ENCODE assay signal across 13 mouse cellular contexts in the genomic region with DNA sequence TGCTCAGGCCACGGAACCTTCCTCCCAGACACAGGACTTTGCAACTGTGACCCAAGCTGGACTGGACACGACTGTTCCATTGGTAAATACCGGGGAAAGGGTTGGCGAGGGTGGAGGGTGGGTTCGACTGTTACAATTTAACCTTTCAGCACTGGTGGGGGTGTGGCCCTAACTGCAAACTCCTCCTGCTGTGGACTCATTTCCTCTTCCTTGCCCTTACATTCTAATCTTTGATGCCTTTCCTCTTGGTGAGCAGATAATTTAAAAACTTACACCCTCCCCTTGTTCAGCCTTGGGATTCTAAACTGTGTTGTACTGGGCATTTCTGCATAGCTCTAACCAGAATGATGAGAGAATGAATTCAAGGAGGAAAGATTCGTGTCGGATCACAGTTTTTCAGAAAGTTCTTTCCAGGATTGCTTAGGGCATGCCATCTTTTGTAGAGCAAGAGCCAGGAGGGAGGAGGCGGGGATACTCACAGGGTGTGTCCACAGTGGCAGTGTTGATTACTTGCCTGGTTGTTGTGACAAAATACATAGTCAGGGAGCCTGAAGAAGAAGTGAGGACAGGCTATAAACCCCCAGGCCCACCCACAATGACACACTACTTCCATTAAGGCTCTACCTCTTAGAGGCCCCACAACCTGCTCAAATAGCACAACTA.
DNase-seq lines count a peak whose midpoint lies in the region; ATAC-seq and TF ChIP-seq lines count a peak whose summit lies in the region.
"Had no signal": no experiment of that assay in that cellular context is flagged by ENCODE, and none has a peak within 500 bp of the region (broad histone marks: within the 10 kb centered on the region; RNA-seq: fewer than 3 reads in every experiment).

No protein-coding gene starts in this region.

- peak; percentile 37 to 52; a peak in 3 of 4 replicates for TF ChIP-seq EP300 in MEL (IDR thresholded peaks at IDR 0.05; ENCODE audit: low read depth in 1 of 2, low read length in 2 of 2)

- H3K27ac ChIP-seq in intestine, embryonic 16.5 days (ENCODE audit: low read length) = no peak overlapping the region
- no peak overlapping the region for H3K27ac ChIP-seq in intestine, postnatal 0 days (ENCODE audit: low read depth, low read length)
- peak overlapping the region; percentile 94 for H3K27ac ChIP-seq in MEL (ENCODE audit: control insufficient read depth, low read depth, low read length)
- H3K27ac ChIP-seq in liver, embryonic 15.5 days (replicated peaks) = peak overlapping the region; percentile 95
- H3K27ac ChIP-seq in layer of hippocampus, adult 2 months = no peak overlapping the region
- H3K27ac ChIP-seq: gastrocnemius, adult 2 months; heart, adult 2 months; limb, embryonic 12.5 days; lung, embryonic 15.5 days had no signal

- no peak overlapping the region for H3K4me2 ChIP-seq in intestine, embryonic 16.5 days (ENCODE audit: low read depth, low read length)
- no peak overlapping the region for H3K4me2 ChIP-seq in intestine, postnatal 0 days (replicated peaks; ENCODE audit: low read depth)
- H3K4me2 ChIP-seq in liver, embryonic 15.5 days = peak overlapping the region; percentile 63
- H3K4me2 ChIP-seq: limb, embryonic 12.5 days; lung, embryonic 15.5 days had no signal

- no peaks in the 10 kb centered on the region for H3K79me2 ChIP-seq in MEL (ENCODE audit: control insufficient read depth, insufficient read depth, low read length, poor library complexity)

- no peaks in the 10 kb centered on the region for H3K27me3 ChIP-seq in intestine, embryonic 16.5 days (replicated peaks; ENCODE audit: control insufficient read depth, insufficient read depth, low read length)
- no peaks in the 10 kb centered on the region for H3K27me3 ChIP-seq in intestine, postnatal 0 days (replicated peaks; ENCODE audit: control insufficient read depth, insufficient read depth, low read length)
- H3K27me3 ChIP-seq in MEL (ENCODE audit: control insufficient read depth in 1 of 2, insufficient read depth in 2 of 2, low read length in 2 of 2) = no peaks in the 10 kb centered on the region
- H3K27me3 ChIP-seq in liver, embryonic 15.5 days = no peaks in the 10 kb centered on the region
- H3K27me3 ChIP-seq: lung, embryonic 15.5 days had no signal

- no peak overlapping the region for H3K4me3 ChIP-seq in intestine, embryonic 16.5 days (ENCODE audit: low read length)
- H3K4me3 ChIP-seq in intestine, postnatal 0 days (ENCODE audit: low read depth, low read length) = no peak overlapping the region
- peak overlapping the region; percentile 30 to 40; a peak in 3 of 4 replicates for H3K4me3 ChIP-seq in MEL (ENCODE audit: control insufficient read depth in 1 of 2, insufficient read depth in 1 of 2, low read depth in 2 of 2, low read length in 2 of 2)
- no peak overlapping the region for H3K4me3 ChIP-seq in liver, embryonic 15.5 days (replicated peaks)
- H3K4me3 ChIP-seq in layer of hippocampus, adult 2 months = no peak overlapping the region
- H3K4me3 ChIP-seq: gastrocnemius, adult 2 months; heart, adult 2 months; limb, embryonic 12.5 days; lung, embryonic 15.5 days had no signal

- DNase-seq in MEL (ENCODE audit: low read depth, low spot score) = peak; percentile 92
- no peak for DNase-seq in layer of hippocampus, adult 2 months (ENCODE audit: low spot score in 2 of 2)
- no peak for DNase-seq in thymus, postnatal 14 days
- DNase-seq in heart, adult 9 months (ENCODE audit: low spot score in 2 of 2) = no peak
- DNase-seq: right cerebral cortex, postnatal 25 days had no signal

- peak in 1 of 2 experiments; percentile 53; a peak in 2 of 4 replicates for TF ChIP-seq POLR2A in MEL (IDR thresholded peaks at IDR 0.05; ENCODE audit: control insufficient read depth in 1 of 2, insufficient read depth in 1 of 2, low read depth in 1 of 2, low read length in 2 of 2, poor library complexity in 1 of 2)

- ATAC-seq in intestine, embryonic 16.5 days = peak; percentile 54; the same call in 1 of the 2 replicates
- ATAC-seq in intestine, postnatal 0 days = no peak
- ATAC-seq in erythroblast, adult 5-6 weeks (replicated peaks; ENCODE audit: low FRiP score, poor library complexity, severe bottlenecking) = peak; percentile 70
- ATAC-seq in liver, embryonic 15.5 days (ENCODE audit: insufficient read depth) = peak; percentile 82

- WGBS in intestine, embryonic 16.5 days = 81% methylated on average over 8 of the region's 8 CpGs
- WGBS in intestine, postnatal 0 days = 73% methylated on average over 8 of the region's 8 CpGs
- WGBS in liver, embryonic 15.5 days (ENCODE audit: insufficient replicate concordance) = 52% methylated on average over 8 of the region's 8 CpGs

- no peak for TF ChIP-seq RAD21 in MEL (IDR thresholded peaks at IDR 0.05; ENCODE audit: low read depth, low read length)

- H3K4me1 ChIP-seq in intestine, embryonic 16.5 days (ENCODE audit: control insufficient read depth, insufficient read depth, low read length) = peaks cover 10% of the 10 kb centered on the region
- no peaks in the 10 kb centered on the region for H3K4me1 ChIP-seq in intestine, postnatal 0 days (replicated peaks; ENCODE audit: control insufficient read depth, insufficient read depth, low read length)
- H3K4me1 ChIP-seq in MEL (ENCODE audit: control insufficient read depth in 1 of 2, insufficient read depth in 2 of 2, low read length in 2 of 2) = peaks cover 27 to 53% of the 10 kb centered on the region in 2 experiments
- H3K4me1 ChIP-seq in liver, embryonic 15.5 days (replicated peaks) = peaks cover 68% of the 10 kb centered on the region

- H3K9ac ChIP-seq in intestine, embryonic 16.5 days (ENCODE audit: low read depth, low read length) = no peak overlapping the region
- no peak overlapping the region for H3K9ac ChIP-seq in intestine, postnatal 0 days (ENCODE audit: low read depth, low read length)
- peak overlapping the region; percentile 42 for H3K9ac ChIP-seq in MEL (ENCODE audit: control insufficient read depth, low read depth, low read length, poor library complexity, severe bottlenecking)
- H3K9ac ChIP-seq in liver, embryonic 15.5 days = peak overlapping the region; percentile 30; the same call in 1 of the 2 replicates
- H3K9ac ChIP-seq: limb, embryonic 12.5 days; lung, embryonic 15.5 days had no signal

- TF ChIP-seq CTCF in intestine, postnatal 0 days (IDR thresholded peaks at IDR 0.05; ENCODE audit: low read depth) = no peak
- TF ChIP-seq CTCF in MEL (IDR thresholded peaks at IDR 0.05 in 2 of 3, conservative IDR thresholded peaks at IDR 0.05 in 1 of 3; ENCODE audit: control insufficient read depth in 1 of 3, insufficient read depth in 1 of 3, low read depth in 2 of 3, low read length in 3 of 3, poor library complexity in 1 of 3, severe bottlenecking in 1 of 3) = no peak
- no peak for TF ChIP-seq CTCF in layer of hippocampus, adult 2 months (conservative IDR thresholded peaks at IDR 0.05)

- no peaks in the 10 kb centered on the region for H3K36me3 ChIP-seq in intestine, embryonic 16.5 days (ENCODE audit: control insufficient read depth, insufficient read depth, low read length)
- no peaks in the 10 kb centered on the region for H3K36me3 ChIP-seq in intestine, postnatal 0 days (ENCODE audit: control insufficient read depth, insufficient read depth)
- H3K36me3 ChIP-seq in MEL (ENCODE audit: control insufficient read depth in 1 of 2, insufficient read depth in 2 of 2, low read length in 2 of 2) = peaks cover 0 to 38% of the 10 kb centered on the region in 2 experiments; a peak in 2 of 4 replicates
- no peaks in the 10 kb centered on the region for H3K36me3 ChIP-seq in liver, embryonic 15.5 days (replicated peaks)
- H3K36me3 ChIP-seq: lung, embryonic 15.5 days had no signal

- no peaks in the 10 kb centered on the region for H3K9me3 ChIP-seq in intestine, embryonic 16.5 days (ENCODE audit: control insufficient read depth, low read length)
- no peaks in the 10 kb centered on the region for H3K9me3 ChIP-seq in intestine, postnatal 0 days (ENCODE audit: control insufficient read depth)
- no peaks in the 10 kb centered on the region for H3K9me3 ChIP-seq in MEL (replicated peaks; ENCODE audit: insufficient read depth, low read length)
- no peaks in the 10 kb centered on the region for H3K9me3 ChIP-seq in liver, embryonic 15.5 days (replicated peaks)
- H3K9me3 ChIP-seq: lung, embryonic 15.5 days had no signal

TF ChIP-seq in MEL, 35 proteins besides CTCF, POLR2A, EP300 and RAD21 (continues in another document):
- no peak; the same call in 1 of the 2 replicates for TF ChIP-seq RCOR1 (IDR thresholded peaks at IDR 0.05; ENCODE audit: low read depth, low read length)
- no peak for TF ChIP-seq MAFK (IDR thresholded peaks at IDR 0.05; ENCODE audit: borderline replicate concordance, low read depth, low read length)
- no peak for TF ChIP-seq E2F4 (IDR thresholded peaks at IDR 0.05; ENCODE audit: borderline replicate concordance, low read depth, low read length)
- TF ChIP-seq MAZ (IDR thresholded peaks at IDR 0.05; ENCODE audit: low read depth, low read length) = no peak; the same call in 1 of the 2 replicates
- no peak for TF ChIP-seq GABPA (IDR thresholded peaks at IDR 0.05; ENCODE audit: low read depth, low read length)
- peak; percentile 53; the same call in 1 of the 2 replicates for TF ChIP-seq MAX (IDR thresholded peaks at IDR 0.05; ENCODE audit: low read length)
- no peak for TF ChIP-seq USF2 (IDR thresholded peaks at IDR 0.05; ENCODE audit: borderline replicate concordance in 1 of 2, insufficient read depth in 1 of 2, low read depth in 1 of 2, low read length in 2 of 2)
- TF ChIP-seq SIN3A (IDR thresholded peaks at IDR 0.05; ENCODE audit: low read length) = peak; percentile 78
- no peak for TF ChIP-seq POLR2AphosphoS5 (IDR thresholded peaks at IDR 0.05; ENCODE audit: borderline replicate concordance, low read depth, low read length)
- no peak for TF ChIP-seq CHD1 (IDR thresholded peaks at IDR 0.05; ENCODE audit: low read depth, low read length)
- TF ChIP-seq GATA1 (IDR thresholded peaks at IDR 0.05; ENCODE audit: low read depth, low read length) = peak; percentile 76
- no peak for TF ChIP-seq USF1 (IDR thresholded peaks at IDR 0.05; ENCODE audit: low read depth, low read length)
- TF ChIP-seq MXI1 (IDR thresholded peaks at IDR 0.05; ENCODE audit: low read depth, low read length) = no peak; the same call in 1 of the 2 replicates
- TF ChIP-seq SMC3 (IDR thresholded peaks at IDR 0.05; ENCODE audit: low read depth, low read length) = no peak
- TF ChIP-seq HCFC1 (IDR thresholded peaks at IDR 0.05; ENCODE audit: low read depth, low read length) = 0 out of 2 replicates have a peak, but pooled peaks have one; percentile 49
- TF ChIP-seq MYC (IDR thresholded peaks at IDR 0.05; ENCODE audit: low read depth, low read length) = peak; percentile 37; the same call in 1 of the 2 replicates
- peak; percentile 35; the same call in 1 of the 2 replicates for TF ChIP-seq TBP (IDR thresholded peaks at IDR 0.05; ENCODE audit: low read depth, low read length)
- TF ChIP-seq CHD2 (IDR thresholded peaks at IDR 0.05; ENCODE audit: low read length) = no peak
- TF ChIP-seq KAT2A (conservative IDR thresholded peaks at IDR 0.05; ENCODE audit: low read depth, low read length) = no peak
- no peak for TF ChIP-seq ZNF384 (IDR thresholded peaks at IDR 0.05; ENCODE audit: low read depth, low read length)
- TF ChIP-seq JUND (IDR thresholded peaks at IDR 0.05; ENCODE audit: low read depth, low read length) = no peak

Comparison
In these comparisons a context has a peak if more than half of its experiments do, and no peak if none do; other contexts are left out.
1. H3K27ac ChIP-seq: peak in MEL (single experiment) and liver, embryonic 15.5 days (single experiment); none in intestine, embryonic 16.5 days (single experiment), intestine, postnatal 0 days (single experiment) and layer of hippocampus, adult 2 months (single experiment).
2. H3K4me3 ChIP-seq: peak in MEL (2 of 2); none in intestine, embryonic 16.5 days (single experiment), intestine, postnatal 0 days (single experiment), liver, embryonic 15.5 days (single experiment) and layer of hippocampus, adult 2 months (single experiment).
3. H3K9ac ChIP-seq: peak in MEL (single experiment) and liver, embryonic 15.5 days (single experiment); none in intestine, embryonic 16.5 days (single experiment) and intestine, postnatal 0 days (single experiment).